Mouse (Mus musculus): ENCODE results near the gene Glrb.

The Glrb gene

GRCm38 (mm10) chr3:80913111-80913778 lies at the start of gene Glrb:
TSS of gene Glrb (minus strand) at chr3:80913660.
- DNase-seq (ENCODE audit: low spot score), result no peak

GRCm38 (mm10) chr3:80959965-80960364 lies 46.5 kb upstream of the Glrb start:
- DNase-seq (ENCODE audit: low spot score), result no peak

- no peak for DNase-seq (ENCODE audit: low spot score)
Observed at GRCm38 (mm10) chr3:80958591-80958990, 45.1 kb upstream of the Glrb start.

- no peak for DNase-seq (ENCODE audit: low spot score)
Observed at GRCm38 (mm10) chr3:80913779-80914284, 372 bp upstream of the Glrb start.

- DNase-seq (ENCODE audit: low spot score), result no peak
Observed at GRCm38 (mm10) chr3:80894745-80895480, 18.5 kb downstream of the Glrb start.

GRCm38 (mm10) chr3:80894328-80894727 lies 19.1 kb downstream of the Glrb start:
- no peak for DNase-seq (ENCODE audit: low spot score)

- DNase-seq (ENCODE audit: low spot score), result no peak
Observed at GRCm38 (mm10) chr3:80893055-80893690, 20.3 kb downstream of the Glrb start.

GRCm38 (mm10) chr3:80891087-80891486 lies 22.4 kb downstream of the Glrb start:
- DNase-seq (ENCODE audit: low spot score), result no peak

- no peak for DNase-seq (ENCODE audit: low spot score)
Observed at GRCm38 (mm10) chr3:80885174-80885573, 28.3 kb downstream of the Glrb start.

GRCm38 (mm10) chr3:80883601-80884000 lies 29.9 kb downstream of the Glrb start:
- no peak for DNase-seq (ENCODE audit: low spot score)

- DNase-seq (ENCODE audit: low spot score), result no peak
Observed at GRCm38 (mm10) chr3:80880660-80881293, 32.7 kb downstream of the Glrb start.

- DNase-seq (ENCODE audit: low spot score), result no peak
Observed at GRCm38 (mm10) chr3:80878571-80878970, 34.9 kb downstream of the Glrb start.

- no peak for DNase-seq (ENCODE audit: low spot score)
Observed at GRCm38 (mm10) chr3:80874690-80875353, 38.6 kb downstream of the Glrb start.

GRCm38 (mm10) chr3:80874081-80874480 lies 39.4 kb downstream of the Glrb start:
- DNase-seq (ENCODE audit: low spot score), result no peak

GRCm38 (mm10) chr3:80871472-80872171 lies 41.8 kb downstream of the Glrb start:
- DNase-seq (ENCODE audit: low spot score), result no peak

- DNase-seq (ENCODE audit: low spot score), result no peak
Observed at GRCm38 (mm10) chr3:80867328-80867727, 46.1 kb downstream of the Glrb start.

GRCm38 (mm10) chr3:80852912-80853507 lies 60.5 kb downstream of the Glrb start:
- no peak for DNase-seq (ENCODE audit: low spot score)

GRCm38 (mm10) chr3:80850947-80851346 lies 62.5 kb downstream of the Glrb start:
- no peak for DNase-seq (ENCODE audit: low spot score)

GRCm38 (mm10) chr3:80845634-80846033 lies 67.8 kb downstream of the Glrb start:
- no peak for DNase-seq (ENCODE audit: low spot score)

- DNase-seq (ENCODE audit: low spot score), result no peak
Observed at GRCm38 (mm10) chr3:80839845-80840244, 73.6 kb downstream of the Glrb start.

GRCm38 (mm10) chr3:80837583-80837982 lies 75.9 kb downstream of the Glrb start:
- no peak for DNase-seq (ENCODE audit: low spot score)

Data from urinary bladder, postnatal 10 days (tissue).